Mouse (Mus musculus): ENCODE data around the gene Dclk1. TPM values are rescaled to one million over a fixed set of nuclear protein-coding genes. Genes with fewer than 3 reads are reported as not detected.

Dclk1 gene
- total and polyA plus RNA-seq, 3 experiments: 1.2 to 5.6 (median 3.6) TPM

DNA sequence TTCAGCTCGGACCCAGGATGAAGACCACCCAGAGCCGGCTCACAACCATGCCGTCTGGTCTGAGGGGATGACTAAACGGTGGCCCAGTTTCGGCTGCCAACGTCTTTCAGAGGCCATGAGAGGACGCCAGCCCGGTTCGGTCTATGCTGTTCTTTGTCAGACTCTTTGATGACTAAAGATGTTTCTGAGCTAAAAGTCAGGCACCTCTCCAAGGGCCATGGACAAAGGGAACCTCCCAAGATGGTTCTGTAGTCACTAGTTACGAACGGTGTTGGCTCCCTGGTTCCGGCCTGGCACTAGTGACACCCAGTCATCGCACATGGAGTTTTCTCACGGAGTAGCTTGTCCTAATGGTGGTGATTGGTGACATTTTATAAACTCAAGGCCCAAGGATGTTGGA lies 110.4 kb downstream of the Dclk1 start:
- Histone ChIP-seq H3K27me3 (ENCODE audit: control insufficient read depth, insufficient read depth, low read length) (no peaks in the 10 kb centered on the region), H3K79me2 (replicated peaks; ENCODE audit: control insufficient read depth, insufficient read depth, low read length) (no peaks in the 10 kb centered on the region), H3K4me1 (ENCODE audit: control insufficient read depth, insufficient read depth, low read length) (peaks cover 2% of the 10 kb centered on the region), H3K4me3 (no peak overlapping the region), H3K36me3 (ENCODE audit: control insufficient read depth, insufficient read depth, low read length) (no peaks in the 10 kb centered on the region), H3K27ac (no peak overlapping the region), H3K9ac (ENCODE audit: low read depth, low read length) (no peak overlapping the region)
- intact Hi-C loops (cut with DNase I): loop anchor here (10.0 kb wide), 1 partner anchor 538 kb away; no protein-coding TSS in a partner anchor
- peak in 1 of 2 experiments; percentile 9 for DNase-seq
- WGBS: 83% methylated on average over 14 of the region's 14 CpGs
- no peak for TF ChIP-seq CTCF (IDR thresholded peaks at IDR 0.05)
- TF ChIP-seq POLR2A (IDR thresholded peaks at IDR 0.05; ENCODE audit: insufficient read depth, low read depth, low read length): no peak
- TF ChIP-seq EP300 (IDR thresholded peaks at IDR 0.05; ENCODE audit: insufficient read depth, low read depth, low read length): no peak

DNA sequence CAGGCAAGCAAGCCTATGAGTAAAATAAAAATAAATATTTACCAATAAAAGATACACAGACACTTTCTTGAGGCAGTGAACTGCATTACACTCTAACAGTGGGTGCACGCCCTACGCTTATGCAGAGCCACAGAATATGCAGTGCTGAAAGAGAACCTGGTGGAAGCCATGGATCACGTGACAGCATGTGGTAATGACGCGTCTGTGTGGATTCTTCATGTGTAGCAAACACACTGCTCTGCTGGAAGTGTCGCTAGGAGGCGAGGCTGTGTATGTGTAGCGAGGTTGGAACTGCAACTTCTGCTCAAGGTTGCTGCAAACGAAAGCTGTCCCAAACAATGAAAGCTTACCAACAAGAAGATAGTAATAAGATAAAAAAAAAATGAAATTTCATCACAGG lies 111.0 kb downstream of the Dclk1 start:
- Histone ChIP-seq H3K4me3 (no peak overlapping the region), H3K27me3 (ENCODE audit: control insufficient read depth, insufficient read depth, low read length) (no peaks in the 10 kb centered on the region), H3K36me3 (ENCODE audit: control insufficient read depth, insufficient read depth, low read length) (no peaks in the 10 kb centered on the region), H3K79me2 (replicated peaks; ENCODE audit: control insufficient read depth, insufficient read depth, low read length) (no peaks in the 10 kb centered on the region), H3K4me1 (ENCODE audit: control insufficient read depth, insufficient read depth, low read length) (peaks cover 2% of the 10 kb centered on the region), H3K9ac (ENCODE audit: low read depth, low read length) (no peak overlapping the region), H3K27ac (no peak overlapping the region)
- intact Hi-C loops (cut with DNase I): loop anchor here (1.0 to 10.0 kb wide), 2 partner anchors 200 to 538 kb away; no protein-coding TSS in a partner anchor
- no peak for DNase-seq
- TF ChIP-seq EP300 (IDR thresholded peaks at IDR 0.05; ENCODE audit: insufficient read depth, low read depth, low read length) (no peak), POLR2A (IDR thresholded peaks at IDR 0.05; ENCODE audit: insufficient read depth, low read depth, low read length) (no peak), CTCF (IDR thresholded peaks at IDR 0.05) (no peak)
- 85% methylated on average over 9 of the region's 9 CpGs for WGBS

DNA sequence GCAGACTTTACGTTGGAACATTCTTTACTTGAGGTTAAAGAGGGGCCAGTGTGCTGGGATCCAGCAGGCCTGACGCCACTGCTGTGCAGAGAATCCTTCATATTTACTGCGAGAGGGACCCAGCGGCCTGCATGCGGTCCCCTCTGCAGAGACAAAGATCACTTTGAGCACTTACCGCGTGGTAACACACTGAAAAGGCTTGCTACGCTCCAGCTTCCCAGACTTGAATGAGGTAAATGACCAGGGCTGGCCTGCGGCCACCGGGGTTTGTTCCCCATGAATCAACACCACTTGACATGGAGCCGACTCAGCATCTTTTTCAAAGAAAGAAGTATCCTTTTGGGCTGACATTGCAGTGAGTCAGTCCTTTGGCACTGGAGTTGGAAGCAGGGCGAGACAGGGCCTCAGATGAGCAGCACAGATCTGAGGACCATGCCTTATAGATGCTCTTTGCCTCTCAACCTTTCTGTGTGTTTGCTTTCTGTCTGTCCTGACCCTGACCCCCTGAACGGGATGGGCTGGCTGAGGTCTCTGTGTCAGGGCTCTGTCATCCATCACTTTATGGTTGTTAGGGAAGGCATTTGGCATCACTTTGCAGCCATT lies 111.8 kb downstream of the Dclk1 start:
- intact Hi-C loops (cut with DNase I): loop anchor here (1.0 to 10.0 kb wide), 3 partner anchors 201 to 539 kb away; no protein-coding TSS in a partner anchor
- no peak overlapping the region for H3K27ac ChIP-seq
- no peaks in the 10 kb centered on the region for H3K79me2 ChIP-seq (replicated peaks; ENCODE audit: control insufficient read depth, insufficient read depth, low read length)
- H3K27me3 ChIP-seq (ENCODE audit: control insufficient read depth, insufficient read depth, low read length): no peaks in the 10 kb centered on the region
- H3K9ac ChIP-seq (ENCODE audit: low read depth, low read length): no peak overlapping the region
- TF ChIP-seq EP300 (IDR thresholded peaks at IDR 0.05; ENCODE audit: insufficient read depth, low read depth, low read length) (no peak), POLR2A (IDR thresholded peaks at IDR 0.05; ENCODE audit: insufficient read depth, low read depth, low read length) (no peak), CTCF (IDR thresholded peaks at IDR 0.05) (no peak)
- H3K36me3 ChIP-seq (ENCODE audit: control insufficient read depth, insufficient read depth, low read length): no peaks in the 10 kb centered on the region
- peak; percentile 33 to 56 for DNase-seq
- peaks cover 2% of the 10 kb centered on the region for H3K4me1 ChIP-seq (ENCODE audit: control insufficient read depth, insufficient read depth, low read length)
- WGBS: 68% methylated on average over 13 of the region's 13 CpGs
- no peak overlapping the region for H3K4me3 ChIP-seq

DNA sequence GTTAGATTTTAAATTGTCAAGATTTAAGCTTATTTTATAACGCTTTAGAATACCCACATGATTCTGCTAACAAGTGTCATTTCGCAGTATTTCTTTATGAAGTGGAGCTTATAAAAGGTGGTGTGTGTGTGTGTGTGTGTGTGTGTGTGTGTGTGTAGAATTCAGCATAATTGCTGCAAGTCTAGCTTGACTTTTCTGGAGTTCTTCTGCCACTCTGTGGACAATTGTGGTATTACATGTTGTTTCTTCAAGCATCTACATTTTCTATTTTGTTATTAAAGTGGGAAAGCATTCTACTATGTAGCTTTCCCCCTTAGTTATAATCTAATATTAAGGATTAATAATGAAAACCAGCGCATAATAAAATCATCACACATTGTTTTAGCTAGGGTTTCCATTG lies 112.6 kb downstream of the Dclk1 start:
- H3K4me3 ChIP-seq: no peak overlapping the region
- no peak overlapping the region for H3K9ac ChIP-seq (ENCODE audit: low read depth, low read length)
- peaks cover 2% of the 10 kb centered on the region for H3K4me1 ChIP-seq (ENCODE audit: control insufficient read depth, insufficient read depth, low read length)
- H3K27ac ChIP-seq: no peak overlapping the region
- H3K79me2 ChIP-seq (replicated peaks; ENCODE audit: control insufficient read depth, insufficient read depth, low read length): no peaks in the 10 kb centered on the region
- H3K27me3 ChIP-seq (ENCODE audit: control insufficient read depth, insufficient read depth, low read length): no peaks in the 10 kb centered on the region
- 25% methylated on average over 3 of the region's 3 CpGs for WGBS
- no peaks in the 10 kb centered on the region for H3K36me3 ChIP-seq (ENCODE audit: control insufficient read depth, insufficient read depth, low read length)
- DNase-seq: no peak
- TF ChIP-seq CTCF (IDR thresholded peaks at IDR 0.05) (peak; percentile 67), POLR2A (IDR thresholded peaks at IDR 0.05; ENCODE audit: insufficient read depth, low read depth, low read length) (no peak), EP300 (IDR thresholded peaks at IDR 0.05; ENCODE audit: insufficient read depth, low read depth, low read length) (no peak)
- intact Hi-C loops (cut with DNase I): loop anchor here (2.0 to 10.0 kb wide), 2 partner anchors 274 to 540 kb away; no protein-coding TSS in a partner anchor

DNA sequence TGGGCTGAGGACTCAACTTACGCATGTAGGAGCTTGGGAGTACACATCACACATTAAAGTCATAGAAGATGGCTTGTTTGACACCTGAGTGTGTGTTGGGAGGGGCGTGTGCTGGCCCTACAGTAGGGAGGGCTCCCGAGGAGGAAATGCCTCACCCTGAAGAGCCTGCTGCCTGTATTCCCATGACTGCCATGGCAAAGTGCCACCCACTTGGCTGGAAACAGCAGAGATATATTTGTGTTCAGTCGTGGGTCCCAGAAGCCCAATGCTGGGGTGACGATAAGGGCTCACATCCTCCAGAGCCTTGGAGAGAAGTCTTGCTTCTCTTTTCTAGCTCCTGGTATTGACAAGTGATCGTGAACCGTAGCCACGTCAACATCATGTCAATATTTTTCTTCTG lies 116.3 kb downstream of the Dclk1 start:
- 51% methylated on average over 8 of the region's 8 CpGs for WGBS
- Histone ChIP-seq H3K27me3 (ENCODE audit: control insufficient read depth, insufficient read depth, low read length) (no peaks in the 10 kb centered on the region), H3K9ac (ENCODE audit: low read depth, low read length) (no peak overlapping the region), H3K27ac (no peak overlapping the region), H3K79me2 (replicated peaks; ENCODE audit: control insufficient read depth, insufficient read depth, low read length) (no peaks in the 10 kb centered on the region), H3K36me3 (ENCODE audit: control insufficient read depth, insufficient read depth, low read length) (no peaks in the 10 kb centered on the region), H3K4me3 (no peak overlapping the region), H3K4me1 (ENCODE audit: control insufficient read depth, insufficient read depth, low read length) (peaks cover 2% of the 10 kb centered on the region)
- intact Hi-C loops (cut with DNase I): loop anchor here (10.0 kb wide), 1 partner anchor 544 kb away; no protein-coding TSS in a partner anchor
- TF ChIP-seq EP300 (IDR thresholded peaks at IDR 0.05; ENCODE audit: insufficient read depth, low read depth, low read length) (no peak), POLR2A (IDR thresholded peaks at IDR 0.05; ENCODE audit: insufficient read depth, low read depth, low read length) (no peak), CTCF (IDR thresholded peaks at IDR 0.05) (no peak)
- DNase-seq: peak in 1 of 2 experiments; percentile 23

DNA sequence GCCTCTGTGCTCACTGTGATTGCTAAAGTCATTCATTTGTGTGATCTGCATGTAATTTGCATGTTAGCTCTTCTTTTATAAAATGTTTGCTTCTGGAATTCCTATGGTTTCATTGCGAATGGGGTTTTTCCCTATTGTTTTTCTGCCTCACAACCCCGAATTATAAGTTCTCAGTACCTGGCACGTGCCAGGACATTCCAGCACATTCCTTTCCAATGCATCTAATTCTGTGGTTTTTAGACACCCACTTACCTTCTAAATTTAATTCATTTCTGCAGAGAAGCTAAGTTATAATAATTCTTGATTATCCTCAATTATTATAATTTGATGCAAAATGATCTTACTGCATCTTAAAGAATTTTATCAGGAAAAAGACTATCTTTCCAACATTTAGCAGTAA lies 118.7 kb downstream of the Dclk1 start:
- WGBS: 87% methylated on average over 3 of the region's 3 CpGs
- no peaks in the 10 kb centered on the region; the same call in 1 of the 2 replicates for H3K4me1 ChIP-seq (ENCODE audit: control insufficient read depth, insufficient read depth, low read length)
- intact Hi-C loops (cut with DNase I): no loop called here

More for the DNA sequence above, 118.7 kb downstream of the Dclk1 start:
- no peaks in the 10 kb centered on the region for H3K27me3 ChIP-seq (ENCODE audit: control insufficient read depth, insufficient read depth, low read length)
- H3K27ac ChIP-seq: no peak overlapping the region
- no peak for DNase-seq
- H3K4me3 ChIP-seq: no peak overlapping the region
- H3K36me3 ChIP-seq (ENCODE audit: control insufficient read depth, insufficient read depth, low read length): no peaks in the 10 kb centered on the region
- no peaks in the 10 kb centered on the region for H3K79me2 ChIP-seq (replicated peaks; ENCODE audit: control insufficient read depth, insufficient read depth, low read length)
- TF ChIP-seq POLR2A (IDR thresholded peaks at IDR 0.05; ENCODE audit: insufficient read depth, low read depth, low read length): no peak
- no peak for TF ChIP-seq EP300 (IDR thresholded peaks at IDR 0.05; ENCODE audit: insufficient read depth, low read depth, low read length)
- TF ChIP-seq CTCF (IDR thresholded peaks at IDR 0.05): no peak
- H3K9ac ChIP-seq (ENCODE audit: low read depth, low read length): no peak overlapping the region

All from heart, adult 2 months (tissue).